Mouse (Mus musculus) T-helper 1 cell (primary cell): ENCODE measurements around the gene Kcna7.

Experiments
- in situ Hi-C: fragments of 300-600 bp; cut with MboI, MseI; formaldehyde crosslinking; loops from one replicate; pipeline ENCODE4 v1.15.1; 2025; ENCODE audit warnings: high pct_unique_total_duplicates

Gene Kcna7

DNA sequence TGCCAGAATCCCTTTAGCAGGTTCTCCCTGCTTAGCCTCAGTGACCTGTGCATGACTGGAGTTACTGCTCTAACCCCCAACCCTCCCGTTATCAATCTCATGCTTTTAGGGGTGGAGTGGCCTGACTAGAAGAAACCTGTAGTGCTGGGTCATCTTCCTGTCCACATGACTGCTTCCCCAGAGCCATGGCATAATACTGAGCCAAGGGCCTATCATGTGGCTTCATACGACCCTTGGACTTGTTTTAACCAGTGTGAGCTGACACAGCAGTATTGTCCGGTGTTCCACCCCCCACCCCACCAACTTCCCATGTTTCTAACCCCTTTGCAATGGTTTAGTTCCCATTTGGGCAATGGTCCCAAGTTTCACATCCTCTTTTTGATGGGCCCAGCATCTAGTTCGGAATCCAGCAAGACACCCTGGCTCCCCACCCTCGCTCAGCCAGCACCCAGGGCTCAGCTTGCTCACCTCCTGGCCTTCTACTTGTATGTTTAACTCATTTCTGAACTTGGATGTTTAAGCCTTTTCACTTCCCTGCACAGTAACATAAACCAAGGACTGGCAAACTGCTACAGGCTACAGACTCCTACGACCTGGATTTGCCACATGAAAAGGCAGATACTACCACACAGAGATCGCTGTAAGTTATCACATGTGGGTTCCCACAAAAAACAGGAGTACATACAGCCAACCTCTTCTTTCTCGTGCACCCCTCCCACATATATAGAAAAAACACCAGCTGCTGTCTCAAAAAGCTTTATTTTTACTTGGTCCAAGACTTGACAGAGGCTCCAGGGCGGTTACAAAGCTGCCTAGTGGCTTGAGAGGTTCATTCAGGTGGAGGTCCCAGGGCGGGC lies 52.0 kb downstream of the Kcna7 start:
- in situ Hi-C loops = no loop called here

DNA sequence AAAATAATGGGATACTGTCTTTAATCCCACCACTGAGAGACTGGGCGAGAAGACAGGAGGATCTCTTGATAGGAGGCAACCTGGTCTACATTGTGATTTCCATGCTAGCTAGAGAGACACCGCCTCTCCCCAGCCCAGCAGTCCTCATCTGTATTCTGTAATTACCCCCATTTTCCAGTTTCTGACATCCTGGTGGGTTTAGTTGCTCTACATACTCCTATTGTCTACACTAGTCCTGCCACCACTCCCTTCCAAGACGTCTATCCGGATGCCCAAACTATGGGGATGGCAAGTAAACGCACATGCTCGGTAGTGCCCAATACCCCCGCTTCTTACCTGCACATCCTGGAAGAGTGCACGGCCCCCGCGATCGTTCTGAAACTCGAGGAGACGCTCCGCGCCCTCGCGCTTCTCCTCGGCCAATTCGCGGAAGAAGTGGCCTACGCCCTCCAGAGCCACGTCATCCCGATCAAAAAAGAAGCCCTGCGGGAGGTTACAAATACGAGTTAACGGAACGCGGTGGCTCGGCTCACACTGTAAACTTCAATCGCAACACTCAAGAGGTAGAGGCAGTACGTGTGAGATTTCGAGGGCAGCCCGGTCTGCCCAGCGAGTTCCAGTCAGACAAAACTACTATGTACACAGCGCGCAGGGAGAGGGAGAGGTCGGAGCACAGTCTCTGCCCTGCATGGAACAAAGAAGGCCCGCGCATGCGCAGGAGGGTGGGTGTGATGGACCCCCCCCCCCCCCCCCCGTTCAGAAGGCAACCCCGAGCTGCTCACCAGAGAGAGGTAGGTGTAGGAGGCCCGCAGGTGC lies 53.5 kb downstream of the Kcna7 start:
- in situ Hi-C loops = no loop called here
